Mouse (Mus musculus) lung, embryonic 15.5 days (tissue): ENCODE data around the gene Bpifb4. TPM values are rescaled to one million over a fixed set of nuclear protein-coding genes. Genes with fewer than 3 reads are reported as not detected.

ENCODE experiments used
- ATAC-seq: fragments of 200-750 bp; cut with Nextera tagmentation; 2 replicates; pipeline ENCODE4 v1.8.0; 2017; ENCODE audit warnings: moderate number of reproducible peaks, borderline replicate concordance; ENCODE audit not compliant: low FRiP score, low TSS enrichment; ENCODE audit errors: extremely low read depth
- H3K27ac ChIP-seq: fragments of 300-500 bp; sonication (generic); 2 replicates; pipeline ENCODE4 v1.5.1; 2015; ENCODE audit warnings: moderate library complexity, mild to moderate bottlenecking, inconsistent platforms
- H3K27me3 ChIP-seq: fragments of 300-500 bp; sonication (generic); 2 replicates; pipeline ENCODE4 v1.6.1; 2015; ENCODE audit warnings: inconsistent platforms
- H3K36me3 ChIP-seq: fragments of 300-500 bp; sonication (generic); 2 replicates; pipeline ENCODE4 v1.6.1; 2015; ENCODE audit warnings: inconsistent platforms
- H3K4me1 ChIP-seq: fragments of 300-500 bp; sonication (generic); 2 replicates; pipeline ENCODE4 v1.6.1; 2015; ENCODE audit warnings: inconsistent platforms
- H3K4me2 ChIP-seq: fragments of 300-500 bp; sonication (generic); 2 replicates; pipeline ENCODE4 v1.6.1; 2015; ENCODE audit warnings: inconsistent platforms, mild to moderate bottlenecking, moderate library complexity
- H3K4me3 ChIP-seq: fragments of 300-500 bp; sonication (generic); 2 replicates; pipeline ENCODE4 v1.5.1; 2015; ENCODE audit warnings: mild to moderate bottlenecking, inconsistent platforms
- H3K9ac ChIP-seq: fragments of 300-500 bp; sonication (generic); 2 replicates; pipeline ENCODE4 v1.6.1; 2015; ENCODE audit warnings: inconsistent platforms
- H3K9me3 ChIP-seq: fragments of 300-500 bp; sonication (generic); 2 replicates; pipeline ENCODE4 v1.6.1; 2016; ENCODE audit warnings: inconsistent platforms
- WGBS: fragments of 180-500 bp; shearing (Covaris S2); methylation state at CpG from one replicate; pipeline ENCODE4 v1.1.7; 2015; 5-methylcytosine and 5-hydroxymethylcytosine counted together
- polyA plus RNA-seq: library from polyadenylated mRNA; unstranded; fragments of >200 nt; fragmentation: Nextera tagmentation; extraction: Ambion mirVana; gene quantifications from 2 replicates; pipeline ENCODE4 v1.2.1, GENCODE M21; 2015

Gene Bpifb4
- polyA plus RNA-seq, 1 experiment from 2014 or later = not detected

DNA sequence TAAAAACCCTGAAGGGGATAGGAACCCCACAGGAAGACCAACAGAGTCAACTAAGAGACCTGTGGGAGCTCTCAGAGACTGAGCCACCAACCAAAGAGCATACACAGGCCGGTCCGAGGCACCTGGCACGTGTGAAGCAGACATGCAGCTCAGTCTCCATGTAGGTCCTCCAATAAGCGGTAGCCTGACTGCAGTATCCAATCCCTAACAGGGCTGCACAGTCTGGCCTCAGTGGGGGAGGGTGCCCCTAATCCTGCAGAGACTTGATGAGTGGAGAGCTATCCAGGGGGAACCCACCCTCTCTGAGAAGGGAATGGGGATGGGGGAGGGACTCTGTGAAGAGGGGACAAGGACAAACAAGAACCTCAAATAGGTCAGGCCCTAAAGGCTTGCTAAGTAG is 67.7 kb downstream of the Bpifb4 start:
- ATAC-seq = no peak

DNA sequence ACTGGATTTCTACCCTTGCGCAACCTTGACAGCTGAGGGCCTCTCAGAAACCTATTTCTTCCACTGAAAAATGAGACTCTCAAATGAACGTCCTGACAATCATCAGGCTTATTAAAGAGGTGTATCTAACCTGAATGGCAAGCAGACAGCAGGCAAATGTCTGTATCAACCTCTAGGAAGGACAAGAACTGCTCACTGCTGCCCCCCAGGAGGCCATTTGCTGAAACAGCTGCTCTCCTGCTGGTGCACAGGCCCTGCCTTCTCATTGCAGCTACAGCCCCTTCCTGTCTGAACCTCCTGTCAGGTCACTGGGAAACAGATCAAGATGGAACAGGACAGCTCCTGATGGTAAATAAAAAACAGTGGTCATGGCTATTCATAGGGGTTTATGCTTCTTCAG is 68.3 kb downstream of the Bpifb4 start:
- Histone ChIP-seq H3K4me3 (no peak overlapping the region), H3K27me3 (no peaks in the 10 kb centered on the region), H3K4me1 (no peaks in the 10 kb centered on the region), H3K9me3 (no peaks in the 10 kb centered on the region), H3K27ac (no peak overlapping the region), H3K4me2 (no peak overlapping the region), H3K36me3 (no peaks in the 10 kb centered on the region), H3K9ac (no peak overlapping the region)
- 77% methylated on average over 2 of the region's 2 CpGs for WGBS
- ATAC-seq = no peak

More for the DNA sequence above, 67.7 kb downstream of the Bpifb4 start:
- H3K9me3 ChIP-seq = no peaks in the 10 kb centered on the region
- no peak overlapping the region for H3K4me3 ChIP-seq
- no peak overlapping the region for H3K4me2 ChIP-seq
- WGBS = 85% methylated on average over 4 of the region's 4 CpGs
- no peaks in the 10 kb centered on the region for H3K36me3 ChIP-seq
- H3K4me1 ChIP-seq = no peaks in the 10 kb centered on the region
- no peaks in the 10 kb centered on the region for H3K27me3 ChIP-seq
- no peak overlapping the region for H3K27ac ChIP-seq
- H3K9ac ChIP-seq = no peak overlapping the region

DNA sequence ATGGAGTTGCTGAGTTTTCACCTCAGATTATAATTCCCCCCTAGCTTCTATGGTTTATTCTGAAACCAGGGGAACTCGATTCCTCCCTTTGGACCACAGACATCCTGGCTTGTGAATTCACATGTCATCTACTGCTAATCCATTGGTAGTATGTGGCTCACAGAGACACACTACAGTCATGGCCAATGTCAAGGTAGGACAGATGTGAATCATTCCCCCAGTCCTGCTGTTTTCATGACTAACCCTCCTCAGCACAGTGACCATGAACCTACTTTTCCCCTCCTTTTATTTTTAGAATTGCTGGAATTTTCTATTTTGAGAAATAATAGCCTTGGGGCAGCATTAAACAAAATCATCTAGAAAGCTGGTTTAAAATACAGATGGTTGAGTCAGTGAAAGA is 69.4 kb downstream of the Bpifb4 start:
- no peaks in the 10 kb centered on the region for H3K9me3 ChIP-seq
- H3K4me3 ChIP-seq = no peak overlapping the region
- no peaks in the 10 kb centered on the region for H3K27me3 ChIP-seq
- 57% methylated on average over 1 of the region's 1 CpGs for WGBS
- H3K9ac ChIP-seq = no peak overlapping the region
- no peaks in the 10 kb centered on the region for H3K36me3 ChIP-seq
- H3K27ac ChIP-seq = no peak overlapping the region
- no peak for ATAC-seq
- no peaks in the 10 kb centered on the region for H3K4me1 ChIP-seq
- H3K4me2 ChIP-seq = no peak overlapping the region

DNA sequence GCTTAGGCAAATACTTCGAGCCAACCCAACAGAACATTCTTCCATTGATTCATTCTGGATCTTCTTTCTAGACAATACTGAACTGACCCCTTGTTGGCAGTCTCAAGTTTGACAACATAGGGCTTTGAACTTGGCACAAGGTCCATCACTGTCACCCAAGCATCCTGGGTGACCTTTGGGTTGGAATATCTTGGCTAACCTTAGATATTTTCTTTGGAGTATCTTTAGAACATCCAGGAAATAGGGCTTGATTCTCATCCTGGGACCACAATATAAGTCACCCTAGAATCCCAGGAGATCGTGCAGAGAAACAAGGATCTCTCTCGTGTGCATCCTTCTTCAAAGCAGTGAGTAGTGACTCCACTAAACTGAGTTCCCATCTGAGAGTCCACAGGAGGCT is 70.0 kb downstream of the Bpifb4 start, which contains the start of gene Bpifa2:
Gene Bpifa2, plus strand, starts transcription at position 301 of the 400 bp plus-strand sequence.
- Histone ChIP-seq H3K9me3 (no peaks in the 10 kb centered on the region), H3K4me1 (no peaks in the 10 kb centered on the region), H3K9ac (no peak within 1 kb of the TSS), H3K4me2 (no peak within 1 kb of the TSS), H3K27me3 (no peaks in the 10 kb centered on the region), H3K4me3 (no peak within 1 kb of the TSS), H3K36me3 (no peaks in the 10 kb centered on the region), H3K27ac (no peak within 1 kb of the TSS)
- 74% methylated on average over 3 of the region's 3 CpGs for WGBS
- no peak for ATAC-seq

Other genes with a start within 250 kb of the Bpifb4 start
- gene Dnmt3c, start 241.6 kb upstream of the Bpifb4 start, polyA plus RNA-seq = not detected in 2 replicates
- gene Mapre1, start 196.9 kb upstream of the Bpifb4 start, polyA plus RNA-seq = 257 and 262 TPM in 2 replicates
- gene Efcab8, start 158.3 kb upstream of the Bpifb4 start, polyA plus RNA-seq = 0.08 TPM in 1 of 2 replicates, not detected in the other
- gene Sun5, start 67.1 kb upstream of the Bpifb4 start, polyA plus RNA-seq = not detected in 2 replicates
- not detected in 2 replicates for gene Bpifb2, start 63.2 kb upstream of the Bpifb4 start, polyA plus RNA-seq
- gene Bpifb6, start 37.8 kb upstream of the Bpifb4 start, polyA plus RNA-seq = not detected in 2 replicates
- gene Bpifb3, start 20.0 kb upstream of the Bpifb4 start, polyA plus RNA-seq = not detected in 2 replicates
- gene Bpifa6, start 36.7 kb downstream of the Bpifb4 start, polyA plus RNA-seq = not detected in 2 replicates
- not detected in 2 replicates for gene Bpifa2, start 70.1 kb downstream of the Bpifb4 start, polyA plus RNA-seq
- not detected in 2 replicates for gene Bpifa3, start 192.1 kb downstream of the Bpifb4 start, polyA plus RNA-seq
- gene Bpifa1, start 204.7 kb downstream of the Bpifb4 start, polyA plus RNA-seq = 2.2 and 18.2 TPM in 2 replicates
- gene Bpifa5, start 224.4 kb downstream of the Bpifb4 start, polyA plus RNA-seq = not detected in 2 replicates